Mouse (Mus musculus) intestine, embryonic 14.5 days (tissue): ENCODE data around the gene Ccdc88c. TPM values are rescaled to one million over a fixed set of nuclear protein-coding genes. Genes with fewer than 3 reads are reported as not detected.

Source experiments
- ATAC-seq: fragments of 200-750 bp; cut with Nextera tagmentation; replicated peaks from 2 replicates; pipeline ENCODE4 v1.8.0; 2017; ENCODE audit warnings: low read depth, moderate number of reproducible peaks, moderate TSS enrichment, moderate library complexity; ENCODE audit not compliant: low FRiP score, low TSS enrichment
- DNase-seq: peaks from one replicate; pipeline ENCODE4 v3.0.0-alpha.2; 2018; ENCODE audit warnings: low spot score
- H3K27ac ChIP-seq: fragments of 300-500 bp; sonication (generic); 2 replicates; pipeline ENCODE4 v1.5.1; 2014; ENCODE audit warnings: low read depth, mild to moderate bottlenecking, control low read depth
- H3K27me3 ChIP-seq: fragments of 300-500 bp; sonication (generic); replicated peaks from 2 replicates; pipeline ENCODE4 v1.6.1; 2014; ENCODE audit warnings: low read length, control low read depth; ENCODE audit not compliant: control insufficient read depth, insufficient read depth
- H3K36me3 ChIP-seq: fragments of 300-500 bp; sonication (generic); 2 replicates; pipeline ENCODE4 v1.6.1; 2014; ENCODE audit warnings: low read length, control low read depth; ENCODE audit not compliant: control insufficient read depth, insufficient read depth
- H3K4me1 ChIP-seq: fragments of 300-500 bp; sonication (generic); replicated peaks from 2 replicates; pipeline ENCODE4 v1.6.1; 2014; ENCODE audit warnings: low read length, control low read depth, mixed read lengths; ENCODE audit not compliant: control insufficient read depth, insufficient read depth
- H3K4me2 ChIP-seq: fragments of 300-500 bp; sonication (generic); 2 replicates; pipeline ENCODE4 v1.6.1; 2014; ENCODE audit warnings: low read length
- H3K4me3 ChIP-seq: fragments of 300-500 bp; sonication (generic); 2 replicates; pipeline ENCODE4 v1.5.1; 2014; ENCODE audit warnings: low read depth, low read length, control low read depth, mixed read lengths
- H3K9ac ChIP-seq: fragments of 300-500 bp; sonication (generic); 2 replicates; pipeline ENCODE4 v1.6.1; 2014; ENCODE audit warnings: mild to moderate bottlenecking, low read length
- H3K9me3 ChIP-seq: fragments of 300-500 bp; sonication (generic); 2 replicates; pipeline ENCODE4 v1.6.1; 2016; ENCODE audit warnings: low read length, control low read depth; ENCODE audit not compliant: control insufficient read depth
- WGBS: fragments of 180-500 bp; shearing (Covaris S2); extraction: QIAGEN DNeasy Blood & Tissue Kit; methylation state at CpG from one replicate; pipeline ENCODE4 v1.1.7; 2014; 5-methylcytosine and 5-hydroxymethylcytosine counted together
- polyA plus RNA-seq: library from polyadenylated mRNA; unstranded; fragments of >200 nt; fragmentation: Nextera tagmentation; extraction: Ambion mirVana; gene quantifications from 2 replicates; pipeline ENCODE4 v1.2.1, GENCODE M21; 2014

Ccdc88c gene
- 14.5 and 15.2 TPM in 2 replicates for polyA plus RNA-seq

DNA sequence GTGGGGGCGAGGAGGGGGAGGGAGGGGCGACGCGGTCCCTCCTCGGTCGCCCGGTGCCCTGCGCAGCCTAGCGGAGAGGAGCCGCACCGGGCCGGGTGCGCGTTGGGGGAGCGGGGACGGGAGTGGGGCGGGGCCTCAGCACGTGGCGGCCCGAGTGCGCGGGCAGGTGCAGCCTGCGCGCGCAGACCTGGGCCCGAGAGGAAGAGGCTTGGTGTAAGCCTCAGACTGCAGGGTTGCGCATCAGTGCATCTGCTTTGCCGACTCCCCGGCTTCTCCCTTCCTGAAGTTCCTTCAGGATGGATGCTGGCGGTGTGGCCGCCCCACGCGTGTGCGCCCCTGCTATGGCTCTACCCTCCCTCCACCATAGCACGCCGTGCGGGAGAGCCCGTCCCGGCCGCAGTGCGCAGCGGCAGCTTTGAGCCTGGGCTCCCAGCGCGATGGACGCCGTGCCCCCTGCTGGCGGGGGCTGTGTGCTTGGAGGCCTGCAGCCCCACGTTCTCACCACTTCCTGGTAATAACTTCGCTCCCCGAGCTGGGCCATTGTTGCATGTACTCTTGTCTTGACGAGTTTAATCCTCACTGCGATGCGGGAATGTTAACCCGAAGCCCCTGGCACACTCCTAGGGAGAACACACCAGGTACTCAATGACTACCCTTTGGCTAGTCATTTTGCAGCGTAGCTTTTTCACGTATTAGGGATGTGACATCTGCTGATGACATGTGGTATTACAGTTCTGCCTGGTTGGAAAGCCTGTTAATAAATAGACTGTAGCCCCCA is at the start of gene Ccdc88c:
TSS of gene Ccdc88c (minus strand) at position 103 of the 778 bp plus-strand sequence.
- 0 out of 2 replicates have a peak, but pooled peaks cover 4% of the 10 kb centered on the region for H3K4me1 ChIP-seq
- peak within 1 kb of the TSS; percentile 60 for H3K9ac ChIP-seq
- H3K36me3 ChIP-seq = no peaks in the 10 kb centered on the region
- peak within 1 kb of the TSS; percentile 64 for H3K27ac ChIP-seq
- 0 out of 2 replicates have a peak, but pooled peaks cover 12% of the 10 kb centered on the region for H3K27me3 ChIP-seq
- DNase-seq (peak; percentile 96), ATAC-seq (peak; percentile 90)
- no peaks in the 10 kb centered on the region for H3K9me3 ChIP-seq
- H3K4me3 ChIP-seq = peak within 1 kb of the TSS; percentile 76
- peak within 1 kb of the TSS; percentile 84 for H3K4me2 ChIP-seq
- WGBS = under 1% methylated on average over 54 of the region's 56 CpGs

DNA sequence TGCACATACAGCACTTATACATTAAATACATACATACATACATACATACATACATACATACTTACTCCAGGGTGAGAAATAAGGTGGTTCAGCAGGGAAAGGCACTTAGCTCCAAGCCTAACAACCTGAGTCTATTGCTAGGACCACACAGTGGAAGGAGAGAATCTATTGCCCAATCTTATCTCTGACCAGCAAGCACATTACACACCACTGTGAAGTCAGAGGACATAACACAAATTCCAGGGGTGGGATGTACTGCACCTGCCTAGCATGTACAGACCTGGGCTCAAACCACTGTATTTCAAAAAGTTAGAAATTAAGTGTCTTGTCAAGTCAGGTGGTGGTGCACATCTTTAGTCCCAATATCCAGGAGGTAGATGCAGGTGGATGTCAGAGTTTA is 49.1 kb upstream of the Ccdc88c start:
- Histone ChIP-seq H3K4me3 (no peak overlapping the region), H3K9ac (no peak overlapping the region), H3K36me3 (peaks cover 32% of the 10 kb centered on the region), H3K4me1 (peaks cover 11% of the 10 kb centered on the region), H3K27me3 (no peaks in the 10 kb centered on the region), H3K4me2 (no peak overlapping the region), H3K9me3 (no peaks in the 10 kb centered on the region), H3K27ac (no peak overlapping the region)
- DNase-seq = no peak
- no peak for ATAC-seq

DNA sequence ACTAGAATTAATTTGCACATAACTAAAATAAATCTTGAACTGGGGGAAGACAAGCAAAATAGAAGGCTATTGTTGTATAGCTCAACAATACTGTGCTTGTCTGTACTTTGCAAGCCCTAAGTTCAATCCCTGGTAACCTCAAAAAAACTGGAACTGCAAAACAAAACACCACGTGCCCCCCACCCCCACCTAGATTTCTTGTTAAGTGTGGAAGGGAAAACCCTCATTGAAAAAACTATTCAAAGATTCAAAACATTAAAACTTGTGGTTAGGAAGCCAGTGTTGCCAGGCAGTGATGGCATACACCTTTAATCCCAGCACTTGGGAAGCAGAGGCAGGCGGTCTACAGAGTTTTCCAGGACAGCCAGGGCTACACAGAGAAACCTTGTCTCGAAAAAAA is 46.6 kb upstream of the Ccdc88c start:
- H3K4me1 ChIP-seq = peaks cover 1% of the 10 kb centered on the region; the same call in 1 of the 2 replicates
- no peak overlapping the region for H3K9ac ChIP-seq
- H3K9me3 ChIP-seq = no peaks in the 10 kb centered on the region
- peaks cover 25% of the 10 kb centered on the region for H3K36me3 ChIP-seq
- H3K4me2 ChIP-seq = no peak overlapping the region
- 79% methylated on average over 3 of the region's 3 CpGs for WGBS
- no peak for ATAC-seq
- no peaks in the 10 kb centered on the region for H3K27me3 ChIP-seq
- H3K27ac ChIP-seq = no peak overlapping the region
- no peak for DNase-seq
- no peak overlapping the region for H3K4me3 ChIP-seq

DNA sequence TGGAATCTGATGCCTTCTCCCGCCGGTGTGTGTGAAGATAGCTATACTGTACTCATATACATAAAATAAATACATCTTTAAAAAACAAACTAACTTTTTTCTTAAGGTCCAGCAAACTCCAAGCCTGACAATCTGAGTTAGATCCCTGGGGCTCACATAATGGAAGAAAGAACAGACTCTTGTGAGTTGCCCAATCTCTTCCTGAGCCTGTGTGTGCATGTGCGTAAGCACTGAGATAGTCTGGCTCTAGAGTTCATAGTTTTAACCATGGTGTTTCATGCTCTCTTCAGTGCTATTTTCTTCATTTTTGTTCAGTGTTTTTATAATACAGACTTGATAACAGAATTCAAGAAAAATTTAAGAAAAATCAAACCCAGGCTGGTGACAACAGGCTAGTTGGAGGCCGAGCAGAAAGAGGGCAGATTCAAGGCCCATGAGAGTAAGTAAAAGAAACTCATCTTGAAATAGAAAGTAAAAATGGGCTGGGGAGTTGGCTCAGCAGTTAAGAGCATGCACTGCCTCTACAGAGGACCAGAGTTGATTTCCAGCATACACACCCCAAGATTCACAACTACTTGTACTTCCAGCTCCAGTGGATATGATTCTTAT is 46.1 kb upstream of the Ccdc88c start:
- Histone ChIP-seq H3K4me1 (no peaks in the 10 kb centered on the region), H3K4me2 (no peak overlapping the region), H3K27ac (no peak overlapping the region), H3K9me3 (no peaks in the 10 kb centered on the region), H3K9ac (no peak overlapping the region), H3K27me3 (no peaks in the 10 kb centered on the region), H3K4me3 (no peak overlapping the region), H3K36me3 (peaks cover 22% of the 10 kb centered on the region)
- DNase-seq (no peak), ATAC-seq (no peak)
- 92% methylated on average over 4 of the region's 4 CpGs for WGBS

DNA sequence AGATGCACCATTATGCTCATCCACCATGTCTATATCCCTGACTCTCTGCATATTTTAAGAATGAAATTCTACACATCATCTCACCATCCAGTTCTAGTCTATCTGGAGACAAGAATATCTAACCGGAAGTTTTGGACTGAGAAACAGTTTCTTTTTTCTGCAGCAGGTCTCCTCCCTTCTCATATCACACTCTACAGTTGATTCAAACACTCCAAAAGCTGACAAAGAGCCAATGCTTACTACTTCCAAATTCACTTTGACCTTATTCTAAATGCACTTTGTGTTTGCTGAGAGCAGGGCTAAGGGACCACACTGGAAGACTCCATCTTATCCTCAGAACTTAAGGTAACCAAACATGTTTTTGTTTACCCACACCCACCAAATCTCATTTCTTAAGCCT is 41.0 kb upstream of the Ccdc88c start:
- H3K9me3 ChIP-seq = no peaks in the 10 kb centered on the region
- no peaks in the 10 kb centered on the region for H3K27me3 ChIP-seq
- peaks cover 32% of the 10 kb centered on the region for H3K36me3 ChIP-seq
- H3K27ac ChIP-seq = no peak overlapping the region
- no peak for ATAC-seq
- DNase-seq = no peak
- no peak overlapping the region for H3K9ac ChIP-seq
- no peak overlapping the region for H3K4me2 ChIP-seq
- no peak overlapping the region for H3K4me3 ChIP-seq
- no peaks in the 10 kb centered on the region for H3K4me1 ChIP-seq
- WGBS = 89% methylated on average over 1 of the region's 1 CpGs

DNA sequence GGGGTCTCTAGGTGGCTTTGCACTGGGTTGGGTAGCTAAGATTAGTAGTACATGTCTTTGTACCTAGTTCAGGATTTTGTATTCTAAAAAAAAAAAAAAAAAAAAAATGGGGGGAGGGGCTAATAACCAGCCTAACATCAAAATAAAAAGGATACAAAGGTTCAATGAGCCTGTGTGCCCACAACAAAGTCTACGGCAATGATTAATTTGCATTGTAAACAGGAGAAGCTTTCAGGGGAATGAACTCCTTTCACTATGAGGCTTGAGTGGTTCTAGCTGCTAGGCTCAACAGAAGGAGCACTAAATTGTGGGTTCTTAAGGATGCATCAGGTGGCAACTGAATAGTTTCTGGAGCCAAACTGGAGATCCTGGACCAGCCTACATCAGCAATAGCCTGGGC is 37.5 kb upstream of the Ccdc88c start:
- Histone ChIP-seq H3K4me2 (no peak overlapping the region), H3K36me3 (peaks cover 61% of the 10 kb centered on the region), H3K4me3 (no peak overlapping the region), H3K27me3 (no peaks in the 10 kb centered on the region), H3K4me1 (no peaks in the 10 kb centered on the region), H3K9ac (no peak overlapping the region), H3K9me3 (no peaks in the 10 kb centered on the region), H3K27ac (no peak overlapping the region)
- ATAC-seq = no peak
- 94% methylated on average over 1 of the region's 1 CpGs for WGBS
- DNase-seq = no peak

DNA sequence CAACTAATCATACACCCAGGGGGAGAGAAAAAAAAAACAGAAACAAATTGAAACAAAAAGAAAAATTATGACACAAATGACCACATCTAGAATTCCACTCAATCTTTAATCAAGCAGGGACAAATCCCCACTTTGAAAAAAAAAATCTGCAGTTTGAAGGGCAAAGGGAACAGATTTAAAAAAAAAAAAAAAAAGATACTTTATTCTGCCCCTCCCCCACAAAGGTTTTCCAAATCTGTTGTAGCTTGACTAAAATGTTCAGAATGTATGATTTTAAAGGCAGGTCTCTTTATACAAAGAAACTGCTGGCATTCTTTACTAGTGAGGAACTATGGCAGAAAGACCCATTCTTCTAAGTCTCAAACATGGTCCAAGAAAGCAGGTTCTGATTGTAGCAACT is 11.1 kb upstream of the Ccdc88c start:
- ATAC-seq = no peak
- no peaks in the 10 kb centered on the region for H3K27me3 ChIP-seq
- H3K4me1 ChIP-seq = no peaks in the 10 kb centered on the region
- DNase-seq = no peak
- H3K9ac ChIP-seq = no peak overlapping the region
- no peak overlapping the region for H3K4me2 ChIP-seq
- H3K9me3 ChIP-seq = no peaks in the 10 kb centered on the region
- no peak overlapping the region for H3K4me3 ChIP-seq
- no peak overlapping the region for H3K27ac ChIP-seq
- peaks cover 71% of the 10 kb centered on the region for H3K36me3 ChIP-seq

DNA sequence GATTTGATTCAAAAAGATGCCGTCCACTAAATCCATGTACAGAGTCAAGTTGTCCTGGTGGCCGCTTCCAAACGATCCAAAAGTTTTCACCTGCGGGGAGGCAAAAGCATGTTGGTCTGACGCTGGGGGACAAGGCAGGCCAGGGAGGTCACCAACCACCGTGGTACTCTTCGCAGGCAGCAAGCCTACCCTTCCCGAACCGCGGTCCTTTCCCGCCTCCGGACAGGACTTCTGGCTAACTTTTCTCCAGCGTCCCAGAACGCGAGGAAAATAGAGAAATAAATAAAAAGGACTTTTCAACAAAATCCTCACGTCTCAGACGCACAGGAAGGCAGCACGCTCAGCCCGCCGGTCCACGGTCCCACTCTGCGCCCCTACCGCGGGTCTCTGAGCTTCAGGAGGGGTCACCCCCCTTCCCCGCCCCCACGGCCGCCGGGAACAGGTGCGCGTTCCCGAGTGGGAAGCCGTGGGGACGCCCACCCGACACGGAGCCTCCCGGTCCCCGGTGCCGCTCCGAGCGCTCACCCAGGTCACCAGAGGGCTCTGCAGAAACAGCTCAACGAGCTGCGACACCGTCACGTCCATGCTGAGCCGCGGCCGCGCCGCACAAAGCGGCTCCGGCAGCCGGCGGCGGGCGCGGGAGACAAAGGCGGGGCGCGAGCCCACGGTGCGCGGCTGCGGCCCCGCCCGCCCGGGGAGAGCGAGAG is 456 bp downstream of the Ccdc88c start:
- Histone ChIP-seq H3K4me2 (peak overlapping the region; percentile 84), H3K9ac (peak overlapping the region; percentile 60), H3K4me3 (peak overlapping the region; percentile 76), H3K27me3 (0 out of 2 replicates have a peak, but pooled peaks cover 12% of the 10 kb centered on the region), H3K4me1 (0 out of 2 replicates have a peak, but pooled peaks cover 4% of the 10 kb centered on the region), H3K27ac (peak overlapping the region; percentile 64), H3K36me3 (no peaks in the 10 kb centered on the region), H3K9me3 (no peaks in the 10 kb centered on the region)
- ATAC-seq (peak; percentile 44), DNase-seq (peak; percentile 78)
- under 1% methylated on average over 60 of the region's 67 CpGs for WGBS
